Mouse (Mus musculus) urinary bladder, postnatal 10 days (tissue): ENCODE results near the gene Gm10306.

ENCODE experiments used
- DNase-seq: peaks from one replicate; pipeline ENCODE4 v3.0.0; 2022; ENCODE audit warnings: low spot score

The Gm10306 gene

DNA sequence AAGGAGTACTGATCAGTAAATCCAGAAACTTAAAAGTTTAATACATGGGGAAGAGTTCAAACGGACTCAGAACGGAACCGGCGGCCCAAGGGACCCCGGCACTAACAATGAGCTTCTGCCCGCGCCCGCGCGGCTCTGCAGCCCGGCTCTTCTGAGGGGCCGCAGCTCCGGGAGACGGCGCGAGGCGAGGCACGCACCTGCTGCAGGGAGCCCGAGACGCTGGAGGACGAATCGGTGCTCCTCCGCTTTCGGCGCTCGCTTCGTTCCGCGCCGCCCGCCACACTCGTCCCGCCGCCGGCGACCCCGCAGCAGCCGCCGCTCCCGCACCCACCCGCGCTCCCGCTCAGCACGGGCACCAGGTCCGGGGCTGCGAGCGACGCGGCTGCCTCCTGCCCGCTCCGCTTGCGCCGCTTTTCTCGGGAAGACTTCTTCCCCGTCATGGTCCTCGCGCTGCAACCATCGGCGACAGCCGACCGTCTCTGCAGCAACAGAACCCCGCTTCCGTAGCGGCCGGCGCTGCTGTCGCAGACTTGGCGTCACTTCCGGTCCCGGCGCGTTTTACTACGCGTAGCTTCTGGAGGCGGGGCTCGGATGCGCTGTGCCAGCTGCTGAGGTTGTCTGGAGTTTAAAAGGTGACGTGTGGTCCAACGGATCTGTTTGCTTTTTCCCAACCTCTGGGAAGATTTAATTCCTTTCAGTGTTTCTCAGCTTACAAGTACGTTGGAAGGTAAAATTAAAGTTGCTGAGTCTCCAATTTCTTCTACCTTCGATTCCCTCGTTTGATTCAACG lies at the start of gene Gm10306, which contains the start of gene Caap1:
Gm10306 (plus strand) TSS at position 282 of the 790 bp plus-strand sequence.
Caap1 (minus strand) TSS at position 532 of the 790 bp plus-strand sequence.
- DNase-seq = peak; percentile 83

DNA sequence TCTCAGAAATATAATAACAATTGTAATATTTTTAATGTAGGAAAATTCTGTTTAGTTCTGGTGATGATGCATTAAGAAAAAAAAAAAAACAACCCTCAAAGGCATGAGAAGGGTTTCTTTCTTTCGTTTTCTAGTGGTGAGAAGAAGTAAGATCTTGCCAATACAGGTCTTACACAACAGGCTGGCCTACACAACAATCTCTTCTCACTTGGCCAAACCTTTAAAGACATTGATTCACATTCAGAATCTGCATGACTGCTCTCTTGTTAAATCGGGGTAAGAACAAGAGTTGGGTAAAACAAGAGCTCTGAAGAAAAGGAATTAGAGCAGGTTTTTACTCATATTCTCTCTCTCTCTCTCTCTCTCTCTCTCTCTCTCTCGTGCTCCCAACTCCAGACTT lies 41.0 kb upstream of the Gm10306 start:
- no peak for DNase-seq

DNA sequence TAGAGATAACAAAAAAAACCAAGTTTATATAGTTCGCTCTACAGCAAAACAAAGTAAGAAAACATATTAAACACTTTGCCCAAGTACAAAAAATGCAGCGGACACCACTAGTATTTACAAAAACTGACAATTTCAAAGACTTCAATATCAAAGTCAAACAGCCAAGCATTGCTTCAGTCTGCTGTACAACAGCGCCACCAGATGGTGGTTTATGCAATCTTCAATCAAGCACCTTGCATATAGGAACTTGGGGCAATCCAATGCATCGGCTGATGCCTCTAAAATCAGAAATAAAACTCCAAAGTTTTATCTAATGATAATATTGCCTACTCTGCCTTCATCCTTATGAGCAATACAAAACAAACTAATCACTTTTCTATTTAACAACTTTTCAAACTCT lies 38.7 kb upstream of the Gm10306 start:
- no peak for DNase-seq

DNA sequence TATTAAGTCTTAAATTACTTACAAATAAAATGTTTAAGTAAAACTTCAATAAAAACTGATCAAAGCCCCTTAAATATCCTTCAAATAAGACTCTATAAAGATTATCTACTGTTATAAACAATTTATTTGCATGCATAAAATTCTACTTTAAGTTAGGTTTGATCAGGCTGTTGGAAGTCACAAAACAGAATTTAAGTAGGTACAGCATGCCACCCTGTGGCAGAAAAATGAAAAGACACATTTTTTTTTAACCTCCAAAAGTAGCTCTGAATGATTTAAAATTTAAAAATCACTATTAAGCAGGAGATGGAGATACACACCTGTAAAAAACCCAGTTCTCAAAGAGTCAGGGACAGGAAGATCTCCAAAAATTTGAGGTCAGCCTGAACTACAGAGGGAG lies 33.0 kb upstream of the Gm10306 start:
- DNase-seq = no peak

DNA sequence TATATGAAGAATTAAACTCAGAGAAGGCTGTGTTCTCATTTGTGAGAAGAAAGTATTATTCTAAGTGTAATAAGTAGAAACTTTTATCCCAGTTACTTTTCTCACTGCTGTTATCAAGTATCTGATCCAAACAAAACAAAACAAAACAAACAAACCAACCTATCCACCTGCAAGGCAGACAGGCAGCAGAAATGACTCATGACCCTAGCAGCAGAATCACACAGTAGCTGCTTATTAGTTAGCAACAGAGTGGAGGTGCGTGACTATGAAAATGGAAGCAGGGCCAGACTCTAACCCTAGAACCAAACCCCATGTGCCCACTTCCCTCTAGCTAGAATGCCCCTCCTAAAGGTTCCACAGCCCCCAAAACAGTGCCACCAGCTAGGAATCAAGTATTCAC lies 26.9 kb upstream of the Gm10306 start:
- DNase-seq = no peak

DNA sequence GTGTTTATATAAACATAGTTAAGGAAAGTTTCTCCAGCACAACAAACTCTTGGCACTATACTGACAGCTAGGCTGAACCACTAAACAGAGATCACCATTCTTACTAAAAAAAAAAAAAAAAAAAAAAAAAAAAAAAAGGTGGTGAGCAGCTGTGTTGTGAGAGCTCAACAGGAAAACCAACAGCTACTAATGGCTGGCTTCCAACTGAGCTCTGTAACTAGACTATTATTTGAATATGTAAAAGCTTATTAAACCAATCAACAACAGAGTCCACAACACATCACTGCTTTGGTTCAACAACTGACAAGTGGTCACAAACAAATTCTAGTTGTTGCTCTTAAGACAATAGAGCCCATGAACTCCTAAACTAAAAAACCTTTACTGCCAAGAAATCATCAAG lies 23.1 kb upstream of the Gm10306 start:
- no peak for DNase-seq

DNA sequence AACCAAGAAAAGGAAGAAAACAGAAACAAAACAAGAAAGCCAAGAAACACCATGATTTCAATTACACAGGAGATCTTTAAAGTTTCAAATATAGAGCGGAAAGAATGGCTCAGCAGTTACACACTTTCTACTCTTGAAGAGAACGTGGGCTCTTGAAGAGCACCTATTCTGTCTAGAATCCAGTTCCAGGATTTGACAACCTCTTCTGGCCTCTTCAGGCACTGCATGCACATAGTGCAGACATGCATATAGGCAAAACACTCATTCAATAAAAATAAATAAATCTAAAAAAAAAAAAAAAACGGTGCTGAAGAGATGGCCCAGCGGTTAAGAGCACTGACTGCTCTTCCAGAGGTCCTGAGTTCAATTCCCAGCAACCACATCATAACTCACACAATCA lies 13.3 kb upstream of the Gm10306 start:
- no peak for DNase-seq

DNA sequence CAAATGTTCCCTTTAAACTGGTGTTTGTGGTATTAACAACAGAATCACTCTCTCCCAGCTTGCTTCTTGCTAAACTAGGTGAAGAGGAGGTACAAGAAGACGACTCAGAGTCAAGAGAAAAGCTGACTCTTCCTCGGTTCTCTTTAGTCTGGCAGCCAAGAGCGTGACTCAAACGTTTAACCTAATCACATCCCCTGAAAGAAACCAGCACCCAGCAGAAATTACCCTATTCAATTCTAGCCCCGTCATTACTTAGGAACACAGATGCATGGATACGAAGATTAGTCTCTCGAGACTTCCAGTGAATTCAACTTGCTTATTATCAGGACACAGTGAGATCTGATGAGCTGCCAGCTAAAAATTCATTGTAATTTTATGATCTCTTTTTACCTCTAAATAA lies 12.0 kb upstream of the Gm10306 start:
- no peak for DNase-seq

DNA sequence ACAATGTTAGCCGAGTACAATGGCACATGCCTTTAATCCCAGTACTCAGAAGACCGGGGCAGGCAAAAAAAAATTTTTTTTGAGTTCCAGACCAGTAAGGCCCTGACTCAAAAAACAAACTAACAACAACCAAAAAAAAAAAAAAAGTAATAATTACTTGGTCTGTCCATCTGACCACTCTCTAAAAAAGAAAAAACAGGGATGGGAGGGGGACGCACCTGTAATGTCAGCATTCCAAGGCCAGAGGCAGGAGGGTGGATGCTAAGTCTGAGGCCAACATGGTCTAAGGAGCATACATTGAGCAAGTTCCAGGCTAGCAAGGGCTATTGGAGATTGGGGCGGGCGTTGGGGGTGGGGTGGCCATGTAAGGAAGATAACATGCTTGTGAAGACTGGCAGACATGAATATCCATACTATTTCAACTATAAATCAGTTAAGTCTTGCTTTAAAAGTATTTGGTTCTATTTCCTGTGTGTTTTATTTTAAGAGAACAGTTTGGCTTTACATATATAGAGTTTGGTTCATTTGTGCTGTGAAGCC lies 1.3 kb upstream of the Gm10306 start:
- DNase-seq = no peak

DNA sequence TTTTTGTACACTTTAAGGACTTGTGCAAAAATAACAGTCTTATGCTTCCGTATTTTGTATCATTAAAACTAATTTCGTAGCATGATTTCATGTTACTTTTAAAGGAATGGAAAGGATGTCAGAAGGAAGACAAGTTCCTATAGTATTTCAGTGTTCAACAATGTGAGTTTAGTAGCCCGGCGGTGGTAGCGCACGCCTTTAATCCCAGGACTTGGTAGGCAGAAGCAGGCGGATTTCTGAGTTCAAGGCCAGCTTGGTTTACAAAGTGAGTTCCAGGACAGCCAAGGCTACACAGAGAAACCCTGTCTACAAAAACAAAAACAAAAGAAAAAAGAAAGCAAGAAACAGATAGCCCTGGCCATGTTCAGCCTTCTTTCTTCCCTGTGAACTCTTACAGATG lies 799 bp downstream of the Gm10306 start:
- DNase-seq = no peak

DNA sequence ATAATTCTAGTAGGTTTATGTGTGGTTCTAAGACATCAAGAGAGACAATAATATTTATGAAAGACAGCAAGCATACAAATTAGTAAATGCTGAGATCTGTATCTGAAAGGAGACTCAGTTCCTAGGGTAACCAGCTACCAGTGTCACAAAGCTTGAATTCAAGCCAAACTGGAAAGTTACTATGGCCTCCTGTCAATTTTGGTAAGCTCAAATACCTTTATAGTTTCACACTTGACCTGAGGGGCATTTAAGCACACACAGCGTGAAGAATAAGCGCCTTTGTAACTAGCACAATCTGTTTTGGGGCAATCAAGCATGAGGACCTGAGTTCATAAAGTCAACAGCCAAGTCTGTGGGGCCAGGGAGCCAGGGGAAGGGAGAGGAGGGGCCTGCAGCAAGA lies 2.9 kb downstream of the Gm10306 start:
- no peak for DNase-seq

DNA sequence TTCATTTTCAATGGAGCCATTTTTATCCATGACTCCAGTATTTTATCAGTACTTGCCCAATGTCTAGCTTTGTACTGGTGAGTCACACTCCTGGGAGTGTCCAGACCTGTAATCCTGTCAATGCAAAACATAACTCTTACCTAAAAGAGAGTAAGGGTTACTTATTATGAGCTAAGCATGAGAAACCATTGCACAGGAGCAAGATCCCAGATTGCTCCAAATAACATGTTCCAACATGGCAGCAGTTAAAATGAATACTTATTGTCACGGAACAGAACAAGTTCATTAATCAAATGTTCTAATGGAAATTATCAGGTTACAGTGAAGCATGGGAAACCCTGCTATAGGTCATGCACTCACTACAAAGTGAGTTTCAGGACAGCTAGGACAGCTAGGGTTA lies 4.0 kb downstream of the Gm10306 start:
- no peak for DNase-seq

DNA sequence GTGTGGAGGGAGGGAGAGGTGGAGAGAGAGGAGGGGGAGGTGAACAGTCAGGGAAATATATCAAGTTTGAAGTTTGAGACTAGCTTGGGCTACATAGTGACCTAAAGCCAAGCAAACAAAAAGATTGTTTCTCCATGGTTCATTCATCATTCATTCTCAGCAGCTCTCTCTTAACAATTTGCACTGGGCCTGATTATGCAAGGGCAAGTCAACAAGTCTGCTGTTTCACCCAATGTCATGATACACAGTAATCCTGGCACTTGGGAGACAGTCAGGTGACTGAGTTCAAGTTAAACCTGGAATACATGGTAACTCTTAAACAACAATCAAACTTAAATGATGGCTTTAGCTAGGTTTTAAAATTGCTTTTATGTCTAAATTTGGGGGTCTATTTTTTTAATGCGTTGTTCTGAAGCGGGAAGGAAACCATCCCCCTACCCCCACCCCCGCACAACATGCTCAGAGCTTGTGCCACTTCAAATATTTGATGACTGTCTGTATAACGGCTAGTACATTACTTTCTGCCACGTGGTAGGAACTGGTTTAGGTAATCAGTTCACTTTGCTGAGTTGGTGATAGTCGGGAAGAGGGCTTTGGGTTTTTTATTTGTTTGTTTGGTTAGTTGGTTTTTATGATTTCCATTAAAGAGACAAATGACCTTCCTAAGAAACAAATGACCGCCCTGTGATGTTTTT lies 5.8 kb downstream of the Gm10306 start:
- DNase-seq = no peak

DNA sequence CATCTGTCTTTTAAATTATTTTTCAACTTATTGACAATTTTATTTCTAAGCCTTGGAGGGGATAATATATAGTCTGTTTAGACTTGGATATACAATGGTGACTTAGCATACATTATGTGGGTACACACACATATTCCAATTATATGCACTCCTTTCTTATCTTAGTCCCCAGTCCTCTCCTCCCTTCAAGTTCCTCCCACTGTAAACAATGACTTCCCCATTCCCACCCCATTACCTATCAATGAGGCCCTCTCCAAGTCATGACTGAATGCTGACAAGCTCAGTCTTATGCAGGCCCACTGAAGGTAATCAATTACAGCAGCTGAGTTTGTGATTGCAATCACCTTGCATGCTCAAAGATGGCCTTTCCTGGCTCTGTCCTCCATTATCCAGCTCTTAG lies 8.0 kb downstream of the Gm10306 start:
- no peak for DNase-seq

DNA sequence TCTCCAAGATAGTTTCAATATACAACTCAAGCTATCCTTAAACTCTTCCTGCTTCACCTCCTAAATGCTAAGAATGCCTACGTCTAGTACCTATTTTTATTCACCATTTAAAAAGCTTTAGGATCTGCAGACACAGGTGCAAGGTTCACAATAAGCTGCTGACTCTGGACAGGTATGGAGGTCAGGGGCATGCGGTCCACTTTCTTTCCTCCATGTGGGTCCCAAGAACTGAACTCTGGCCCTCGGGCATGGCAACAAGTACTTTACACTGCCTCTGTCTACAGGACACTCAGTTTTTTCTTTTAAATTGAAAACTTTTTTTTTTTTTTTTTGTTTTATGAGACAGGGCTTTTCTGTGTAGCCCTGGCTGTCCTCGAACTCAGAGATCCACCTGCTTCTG lies 16.3 kb downstream of the Gm10306 start:
- no peak for DNase-seq

DNA sequence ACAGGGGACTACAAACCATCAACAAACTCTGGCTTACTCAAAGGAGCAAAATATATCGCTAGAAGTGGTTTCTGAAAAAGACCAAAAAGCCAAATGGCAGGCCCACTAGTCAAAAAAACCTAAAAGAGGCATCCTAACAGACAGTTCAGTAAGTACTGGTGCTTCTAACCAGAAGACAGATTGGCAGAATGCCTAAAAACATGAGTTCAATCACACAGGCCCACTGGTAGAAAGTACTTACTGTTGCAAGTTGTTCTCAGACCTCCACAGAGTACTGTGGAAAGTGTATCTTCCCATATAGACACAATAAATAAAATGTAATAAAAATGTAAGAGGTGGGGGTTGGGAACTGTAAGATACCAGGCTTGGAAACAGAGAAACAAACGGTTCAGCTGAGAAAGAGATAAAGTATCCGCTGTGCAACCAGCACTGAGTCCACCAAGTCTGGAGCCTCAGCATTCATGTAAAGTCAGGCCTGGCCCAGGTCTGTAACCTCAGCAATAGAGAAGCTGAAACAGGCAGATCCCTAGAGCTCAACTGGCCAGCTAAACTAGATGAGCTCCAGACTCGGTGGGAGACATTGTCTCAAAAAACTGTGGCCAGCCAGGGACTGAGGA lies 35.5 kb downstream of the Gm10306 start:
- no peak for DNase-seq

DNA sequence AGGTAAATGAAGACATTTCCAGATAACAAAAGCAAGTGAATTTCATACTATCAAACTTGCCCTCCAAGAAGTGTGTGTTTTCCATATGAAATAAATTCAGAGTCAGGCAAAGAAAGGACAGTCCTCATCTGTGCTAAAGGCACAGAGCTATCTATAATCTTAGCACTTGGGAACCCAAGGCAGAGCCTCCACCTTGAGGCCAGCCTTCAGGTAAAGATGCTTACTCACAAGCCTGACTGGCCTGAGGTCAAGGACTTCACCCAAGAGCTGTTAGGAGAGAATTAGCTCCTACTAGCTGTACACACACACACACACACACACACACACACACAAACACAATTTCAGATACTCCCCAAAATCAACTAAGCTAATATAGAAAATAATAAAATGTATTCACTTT lies 36.4 kb downstream of the Gm10306 start:
- DNase-seq = no peak

DNA sequence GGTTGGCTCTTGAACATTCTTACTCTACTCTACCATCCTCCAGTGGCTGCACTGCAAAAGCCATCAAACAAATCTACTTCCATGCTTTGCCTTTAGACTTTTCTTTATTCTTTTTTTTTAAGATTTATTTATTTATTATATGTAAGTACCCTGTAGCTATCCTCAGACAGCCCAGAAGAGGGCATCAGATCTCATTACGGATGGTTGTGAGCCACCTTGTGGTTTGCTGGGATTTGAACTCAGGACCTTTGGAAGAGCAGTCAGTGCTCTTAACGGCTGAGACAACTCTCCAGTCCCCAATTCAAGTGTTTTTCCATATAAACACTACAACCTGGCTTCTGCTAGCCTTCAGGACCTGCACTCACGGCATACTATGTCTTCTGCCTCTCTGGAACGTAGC lies 45.0 kb downstream of the Gm10306 start:
- no peak for DNase-seq

DNA sequence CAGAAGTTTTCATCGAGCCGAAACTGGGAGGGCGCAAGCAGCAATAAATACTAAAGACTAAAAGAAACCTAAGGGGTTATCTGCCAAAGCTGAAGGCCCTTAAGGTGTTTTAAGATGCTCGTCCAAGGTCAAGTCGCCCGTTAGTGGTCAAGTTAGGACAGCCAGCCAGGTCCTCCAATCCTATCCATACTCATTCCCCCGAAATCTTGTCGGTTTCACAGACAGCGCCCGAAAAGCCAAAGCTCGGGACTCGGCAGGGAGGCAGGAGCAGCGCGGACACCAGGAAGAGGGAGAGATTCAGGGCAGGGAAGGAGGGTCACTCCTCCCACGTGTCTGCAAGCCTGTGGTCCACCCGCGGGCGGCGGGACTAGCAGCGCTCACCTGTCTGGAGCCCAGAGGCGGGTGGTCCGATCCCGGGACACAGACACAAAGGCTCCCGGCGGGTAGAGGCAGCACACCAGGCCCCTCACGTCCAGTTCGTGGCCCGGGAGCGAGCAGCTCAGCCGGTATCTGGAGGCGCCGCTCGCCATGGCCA lies 46.2 kb downstream of the Gm10306 start:
- peak; percentile 10 for DNase-seq

DNA sequence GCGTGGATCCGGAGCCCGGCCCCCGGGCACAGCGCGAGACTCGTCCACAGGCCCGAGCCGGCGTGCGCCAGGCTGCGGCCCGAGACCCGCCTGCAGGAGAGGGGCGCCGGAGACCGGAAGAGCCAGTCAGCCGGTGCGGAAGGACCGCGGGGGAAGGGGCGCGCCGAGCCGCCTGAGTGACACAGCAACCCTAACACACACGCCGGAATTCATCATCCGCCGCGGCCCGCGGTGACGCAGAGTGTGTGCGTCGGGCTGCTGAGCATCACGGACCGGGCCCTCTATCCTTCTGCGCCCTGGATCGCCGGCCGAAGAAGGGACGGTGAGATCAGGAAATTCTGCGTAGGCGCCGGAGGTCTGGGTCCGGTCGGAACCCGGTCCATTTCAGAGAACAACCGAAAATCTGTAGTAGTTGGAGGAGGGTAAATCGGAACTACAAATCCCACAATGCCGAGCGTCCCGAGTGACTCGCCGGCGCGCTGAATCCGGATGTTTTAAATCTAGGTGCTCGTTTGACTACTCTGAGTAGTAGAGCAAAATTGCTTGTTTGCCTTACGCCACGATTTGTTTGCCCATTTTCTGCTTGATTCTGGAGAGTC lies 46.8 kb downstream of the Gm10306 start, which contains the start of gene Plaa:
Plaa (minus strand) TSS at position 214 of the 599 bp plus-strand sequence.
- DNase-seq = peak; percentile 66

DNA sequence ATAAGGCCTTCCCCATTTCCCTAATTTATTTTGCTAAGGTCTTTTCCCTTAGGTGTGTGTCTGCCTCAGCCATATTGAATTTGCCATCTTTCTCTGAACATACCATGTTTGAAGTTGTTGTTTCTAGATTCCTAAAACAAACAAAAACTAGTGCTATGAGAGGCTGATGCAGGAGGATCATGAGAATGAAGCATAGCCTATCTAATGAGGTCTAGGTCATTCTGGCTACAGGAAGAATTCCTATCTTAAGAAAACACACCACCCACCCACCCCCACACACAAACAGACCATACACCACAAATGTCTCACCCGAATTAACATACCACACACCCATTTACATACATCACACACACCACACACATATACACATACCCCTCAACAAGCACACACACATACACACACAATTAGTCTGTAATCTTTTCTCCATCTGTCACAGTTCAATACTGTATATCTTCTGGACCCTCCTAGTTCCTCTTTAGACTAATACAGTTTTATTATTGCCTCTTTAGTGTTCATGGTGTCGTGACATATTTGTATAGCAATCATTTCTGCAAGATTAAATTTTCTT lies 48.2 kb downstream of the Gm10306 start:
- DNase-seq = no peak

DNA sequence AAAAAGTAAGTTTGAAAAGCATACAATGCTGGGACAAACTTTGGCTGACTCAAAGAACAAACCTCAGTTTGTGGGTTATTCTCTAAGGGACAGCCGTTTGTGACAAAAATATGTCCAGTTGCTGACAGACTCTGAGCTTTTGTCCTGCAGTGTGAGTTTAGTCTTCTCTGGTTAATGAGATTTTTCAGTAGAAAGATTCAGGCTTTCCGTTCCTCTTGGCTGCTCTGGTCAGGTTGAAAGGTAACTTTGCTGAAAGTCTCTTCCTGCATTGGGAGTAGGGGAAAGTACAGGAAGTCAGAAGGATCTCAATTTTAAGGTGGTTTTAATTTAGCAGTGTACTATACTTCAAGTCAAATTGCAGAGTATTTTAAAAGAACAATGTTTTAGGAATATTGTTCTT lies 49.2 kb downstream of the Gm10306 start:
- DNase-seq = no peak
